Mouse (Mus musculus) CH12.LX (cell line): ENCODE data around the gene Gnaz.

Experiments
- BHLHE40 ChIP-seq: IDR thresholded peaks from 2 replicates; pipeline ENCODE4 v1.6.1; 2011; ENCODE audit warnings: mild to moderate bottlenecking, low read depth, low read length, improper control_type of control experiment
- CTCF ChIP-seq, 2 experiments: IDR thresholded peaks in 1 of 2; conservative IDR thresholded peaks in 1 of 2; 2 replicates each; pipeline ENCODE4 v1.5.1; 2011 to 2012; ENCODE audit warnings: low read depth in 2 of 2, low read length in 2 of 2, improper control_type of control experiment in 1 of 2, inconsistent platforms in 1 of 2, mild to moderate bottlenecking in 1 of 2, moderate library complexity in 1 of 2
- MEF2A ChIP-seq: IDR thresholded peaks from 2 replicates; pipeline ENCODE4 v1.6.1; 2014; ENCODE audit warnings: low read depth, mild to moderate bottlenecking, inconsistent platforms, low read length, improper control_type of control experiment, borderline replicate concordance
- PAX5 ChIP-seq: IDR thresholded peaks from 2 replicates; pipeline ENCODE4 v1.6.1; 2012; ENCODE audit warnings: low read length, inconsistent platforms, mixed read lengths

GRCm38 (mm10) chr10:75016481-75016880 lies 49.5 kb downstream of the Gnaz start:
- TF ChIP-seq PAX5 (no peak), MEF2A (no peak), CTCF (conservative IDR thresholded peaks at IDR 0.05 in 1 of 2, IDR thresholded peaks at IDR 0.05 in 1 of 2; ENCODE audit: low read depth in 2 of 2, low read length in 2 of 2) (no peak), BHLHE40 (no peak)
